Mouse (Mus musculus) ES-Bruce4 (cell line): Measurements from ENCODE around the gene Maz.

Experiments used
- CTCF ChIP-seq: IDR thresholded peaks from one replicate; pipeline ENCODE4 v1.8.1; 2011; ENCODE audit warnings: low read depth, low read length
- EP300 ChIP-seq: IDR thresholded peaks from 2 replicates; pipeline ENCODE4 v1.6.1; 2011; ENCODE audit warnings: low read depth, low read length; ENCODE audit not compliant: insufficient read depth
- POLR2A ChIP-seq: IDR thresholded peaks from one replicate; pipeline ENCODE4 v1.8.1; 2011; ENCODE audit warnings: low read length; ENCODE audit not compliant: insufficient read depth

GRCm38 (mm10) chr7:127011051-127011450 is 15.8 kb downstream of the Maz start:
- TF ChIP-seq POLR2A (no peak), CTCF (no peak), EP300 (no peak)
